Mouse (Mus musculus): Measurements from ENCODE around the gene Emg1. TPM values are rescaled to one million over a fixed set of nuclear protein-coding genes. Genes with fewer than 3 reads are reported as not detected.

Emg1 gene
- polyA plus RNA-seq, 1 experiment from 2014 or later = 368 TPM

MicroRNA genes within 50 kb of the gene (microRNA counts, 519-probe panel; counts per million panel counts)
- microRNA mmu-miR-141 (6,816 counts per million, percentile 93 among the panel's probes with 10 or more counts), microRNA mmu-miR-200c (6,343 counts per million, percentile 91 among the panel's probes with 10 or more counts)

Small RNA genes within 50 kb of the gene (microRNA-seq; reads per million reads assigned to microRNA genes)
- gene Mir141 (ENCODE audit: borderline number of aligned reads) (2,588 reads per million, percentile 80 among the genes with 10 or more reads in this experiment), gene Mir200c (ENCODE audit: borderline number of aligned reads) (11,834 reads per million, percentile 94 among the genes with 10 or more reads in this experiment)

Other genes starting within 250 kb of the Emg1 start
- 2.7 and 2.9 TPM in 2 replicates for gene Clstn3, start 247.4 kb downstream of the Emg1 start, polyA plus RNA-seq (2015; fragmentation: Nextera tagmentation; extraction: Ambion mirVana)
- 0.67 and 0.85 TPM in 2 replicates for gene C1rl, start 219.1 kb downstream of the Emg1 start, polyA plus RNA-seq (2015; fragmentation: Nextera tagmentation; extraction: Ambion mirVana)
- gene C1ra, start 199.8 kb downstream of the Emg1 start, polyA plus RNA-seq (2015; fragmentation: Nextera tagmentation; extraction: Ambion mirVana) = 6.5 and 7.4 TPM in 2 replicates
- 10.1 and 11.2 TPM in 2 replicates for gene C1s1, start 169.8 kb downstream of the Emg1 start, polyA plus RNA-seq (2015; fragmentation: Nextera tagmentation; extraction: Ambion mirVana)
- gene C1rb, start 141.9 kb downstream of the Emg1 start, polyA plus RNA-seq (2015; fragmentation: Nextera tagmentation; extraction: Ambion mirVana) = not detected in 2 replicates
- gene C1s2, start 76.1 kb downstream of the Emg1 start, polyA plus RNA-seq (2015; fragmentation: Nextera tagmentation; extraction: Ambion mirVana) = 0.10 and 0.15 TPM in 2 replicates
- 77.7 and 80.4 TPM in 2 replicates for gene Lpcat3, start 49.2 kb downstream of the Emg1 start, polyA plus RNA-seq (2015; fragmentation: Nextera tagmentation; extraction: Ambion mirVana)
- gene Phb2, start 158 bp upstream of the Emg1 start, polyA plus RNA-seq (2015; fragmentation: Nextera tagmentation; extraction: Ambion mirVana) = 321 and 329 TPM in 2 replicates
- gene Ptpn6, start 26.5 kb upstream of the Emg1 start, polyA plus RNA-seq (2015; fragmentation: Nextera tagmentation; extraction: Ambion mirVana) = 157 and 167 TPM in 2 replicates
- gene Grcc10, start 29.2 kb upstream of the Emg1 start, polyA plus RNA-seq (2015; fragmentation: Nextera tagmentation; extraction: Ambion mirVana) = 541 and 549 TPM in 2 replicates
- gene Gm45234, start 43.8 kb upstream of the Emg1 start, polyA plus RNA-seq (2015; fragmentation: Nextera tagmentation; extraction: Ambion mirVana) = not detected in 2 replicates
- gene Atn1, start 44.3 kb upstream of the Emg1 start, polyA plus RNA-seq (2015; fragmentation: Nextera tagmentation; extraction: Ambion mirVana) = 4.5 and 4.7 TPM in 2 replicates
- gene Eno2, start 57.5 kb upstream of the Emg1 start, polyA plus RNA-seq (2015; fragmentation: Nextera tagmentation; extraction: Ambion mirVana) = 3.8 TPM in 2 replicates
- gene Lrrc23, start 67.5 kb upstream of the Emg1 start, polyA plus RNA-seq (2015; fragmentation: Nextera tagmentation; extraction: Ambion mirVana) = 2.4 and 3.2 TPM in 2 replicates
- 8.9 and 9.4 TPM in 2 replicates for gene Spsb2, start 96.5 kb upstream of the Emg1 start, polyA plus RNA-seq (2015; fragmentation: Nextera tagmentation; extraction: Ambion mirVana)
- gene Tpi1, start 102.1 kb upstream of the Emg1 start, polyA plus RNA-seq (2015; fragmentation: Nextera tagmentation; extraction: Ambion mirVana) = 231 and 275 TPM in 2 replicates
- 93.0 and 93.4 TPM in 2 replicates for gene Usp5, start 117.3 kb upstream of the Emg1 start, polyA plus RNA-seq (2015; fragmentation: Nextera tagmentation; extraction: Ambion mirVana)
- 240 and 258 TPM in 2 replicates for gene Cdca3, start 117.4 kb upstream of the Emg1 start, polyA plus RNA-seq (2015; fragmentation: Nextera tagmentation; extraction: Ambion mirVana)
- gene Gnb3, start 128.1 kb upstream of the Emg1 start, polyA plus RNA-seq (2015; fragmentation: Nextera tagmentation; extraction: Ambion mirVana) = 2.3 and 2.4 TPM in 2 replicates
- gene P3h3, start 145.6 kb upstream of the Emg1 start, polyA plus RNA-seq (2015; fragmentation: Nextera tagmentation; extraction: Ambion mirVana) = 1.9 TPM in 2 replicates
- 15.2 and 21.8 TPM in 2 replicates for gene Gpr162, start 151.8 kb upstream of the Emg1 start, polyA plus RNA-seq (2015; fragmentation: Nextera tagmentation; extraction: Ambion mirVana)
- gene Cd4, start 176.0 kb upstream of the Emg1 start, polyA plus RNA-seq (2015; fragmentation: Nextera tagmentation; extraction: Ambion mirVana) = 102 TPM in 2 replicates
- 5.5 and 6.1 TPM in 2 replicates for gene Lag3, start 199.5 kb upstream of the Emg1 start, polyA plus RNA-seq (2015; fragmentation: Nextera tagmentation; extraction: Ambion mirVana)
- gene Ptms, start 207.9 kb upstream of the Emg1 start, polyA plus RNA-seq (2015; fragmentation: Nextera tagmentation; extraction: Ambion mirVana) = 204 and 256 TPM in 2 replicates
- gene Mlf2, start 219.2 kb upstream of the Emg1 start, polyA plus RNA-seq (2015; fragmentation: Nextera tagmentation; extraction: Ambion mirVana) = 267 and 277 TPM in 2 replicates

Data from thymus, postnatal 0 days (tissue).